Mouse (Mus musculus): ENCODE data around the gene Cdc42ep3. TPM values are rescaled to one million over a fixed set of nuclear protein-coding genes. Genes with fewer than 3 reads are reported as not detected.

Cdc42ep3 gene
- polyA plus RNA-seq (2016; fragmentation: Nextera tagmentation; extraction: Ambion mirVana), result 13.9 and 21.9 TPM in 2 replicates

- peak within 1 kb of the TSS; percentile 91 for H3K27ac ChIP-seq
- DNase-seq (ENCODE audit: low spot score), result peak; percentile 76
- H3K27me3 ChIP-seq (ENCODE audit: insufficient read depth, poor library complexity, severe bottlenecking), result peaks cover 60% of the 10 kb centered on the region
- WGBS, result under 1% methylated on average over 74 of the region's 74 CpGs
- H3K36me3 ChIP-seq, result no peaks in the 10 kb centered on the region
- no peaks in the 10 kb centered on the region for H3K9me3 ChIP-seq
- peak within 1 kb of the TSS; percentile 71 for H3K4me3 ChIP-seq
- peaks cover 39% of the 10 kb centered on the region for H3K4me1 ChIP-seq (replicated peaks)
Observed at GRCm38 (mm10) chr17:79354444-79355270, at the start of gene Cdc42ep3. Gene Cdc42ep3 (minus strand): TSS chr17:79355091.

- Histone ChIP-seq H3K36me3 (no peaks in the 10 kb centered on the region), H3K27ac (no peak overlapping the region), H3K9me3 (no peaks in the 10 kb centered on the region), H3K27me3 (ENCODE audit: insufficient read depth, poor library complexity, severe bottlenecking) (no peaks in the 10 kb centered on the region), H3K4me3 (no peak overlapping the region), H3K4me1 (replicated peaks) (no peaks in the 10 kb centered on the region)
- WGBS, result 74% methylated on average over 2 of the region's 2 CpGs
- DNase-seq (ENCODE audit: low spot score), result no peak
Observed at GRCm38 (mm10) chr17:79400356-79400755, 45.5 kb upstream of the Cdc42ep3 start.

GRCm38 (mm10) chr17:79398416-79398815 is 43.5 kb upstream of the Cdc42ep3 start:
- Histone ChIP-seq H3K36me3 (no peaks in the 10 kb centered on the region), H3K4me1 (replicated peaks) (no peaks in the 10 kb centered on the region), H3K9me3 (no peaks in the 10 kb centered on the region), H3K4me3 (no peak overlapping the region), H3K27me3 (ENCODE audit: insufficient read depth, poor library complexity, severe bottlenecking) (no peaks in the 10 kb centered on the region), H3K27ac (no peak overlapping the region)
- WGBS, result 66% methylated on average over 3 of the region's 3 CpGs
- no peak for DNase-seq (ENCODE audit: low spot score)

- DNase-seq (ENCODE audit: low spot score), result no peak
- H3K27ac ChIP-seq, result no peak overlapping the region
- no peaks in the 10 kb centered on the region for H3K4me1 ChIP-seq (replicated peaks)
- WGBS, result 83% methylated on average over 5 of the region's 5 CpGs
- H3K36me3 ChIP-seq, result no peaks in the 10 kb centered on the region
- no peak overlapping the region for H3K4me3 ChIP-seq
- no peaks in the 10 kb centered on the region for H3K27me3 ChIP-seq (ENCODE audit: insufficient read depth, poor library complexity, severe bottlenecking)
- H3K9me3 ChIP-seq, result no peaks in the 10 kb centered on the region
Observed at GRCm38 (mm10) chr17:79394799-79395198, 39.9 kb upstream of the Cdc42ep3 start.

GRCm38 (mm10) chr17:79393886-79394285 is 39.0 kb upstream of the Cdc42ep3 start:
- Histone ChIP-seq H3K36me3 (no peaks in the 10 kb centered on the region), H3K27me3 (ENCODE audit: insufficient read depth, poor library complexity, severe bottlenecking) (no peaks in the 10 kb centered on the region), H3K27ac (no peak overlapping the region), H3K4me1 (replicated peaks) (no peaks in the 10 kb centered on the region), H3K4me3 (no peak overlapping the region), H3K9me3 (no peaks in the 10 kb centered on the region)
- 86% methylated on average over 7 of the region's 7 CpGs for WGBS
- no peak for DNase-seq (ENCODE audit: low spot score)

- no peak overlapping the region for H3K4me3 ChIP-seq
- no peak overlapping the region for H3K27ac ChIP-seq
- no peaks in the 10 kb centered on the region for H3K36me3 ChIP-seq
- no peak for DNase-seq (ENCODE audit: low spot score)
- H3K27me3 ChIP-seq (ENCODE audit: insufficient read depth, poor library complexity, severe bottlenecking), result no peaks in the 10 kb centered on the region
- H3K9me3 ChIP-seq, result no peaks in the 10 kb centered on the region
- 79% methylated on average over 8 of the region's 8 CpGs for WGBS
- no peaks in the 10 kb centered on the region for H3K4me1 ChIP-seq (replicated peaks)
Observed at GRCm38 (mm10) chr17:79387465-79388066, 32.7 kb upstream of the Cdc42ep3 start.

GRCm38 (mm10) chr17:79381485-79381884 is 26.6 kb upstream of the Cdc42ep3 start:
- H3K27ac ChIP-seq, result no peak overlapping the region
- no peaks in the 10 kb centered on the region for H3K36me3 ChIP-seq
- no peaks in the 10 kb centered on the region for H3K9me3 ChIP-seq
- 70% methylated on average over 3 of the region's 3 CpGs for WGBS
- no peak overlapping the region for H3K4me3 ChIP-seq
- no peaks in the 10 kb centered on the region for H3K27me3 ChIP-seq (ENCODE audit: insufficient read depth, poor library complexity, severe bottlenecking)
- H3K4me1 ChIP-seq (replicated peaks), result no peaks in the 10 kb centered on the region
- DNase-seq (ENCODE audit: low spot score), result no peak

- 77% methylated on average over 5 of the region's 5 CpGs for WGBS
- H3K36me3 ChIP-seq, result no peaks in the 10 kb centered on the region
- H3K4me3 ChIP-seq, result no peak overlapping the region
- no peaks in the 10 kb centered on the region for H3K9me3 ChIP-seq
- H3K4me1 ChIP-seq (replicated peaks), result no peaks in the 10 kb centered on the region
- H3K27me3 ChIP-seq (ENCODE audit: insufficient read depth, poor library complexity, severe bottlenecking), result no peaks in the 10 kb centered on the region
- no peak for DNase-seq (ENCODE audit: low spot score)
- H3K27ac ChIP-seq, result no peak overlapping the region
Observed at GRCm38 (mm10) chr17:79379191-79379590, 24.3 kb upstream of the Cdc42ep3 start.

GRCm38 (mm10) chr17:79376434-79377210 is 21.7 kb upstream of the Cdc42ep3 start:
- H3K4me3 ChIP-seq, result no peak overlapping the region
- H3K9me3 ChIP-seq, result no peaks in the 10 kb centered on the region
- WGBS, result 64% methylated on average over 6 of the region's 6 CpGs
- H3K36me3 ChIP-seq, result no peaks in the 10 kb centered on the region
- no peaks in the 10 kb centered on the region for H3K27me3 ChIP-seq (ENCODE audit: insufficient read depth, poor library complexity, severe bottlenecking)
- no peak overlapping the region for H3K27ac ChIP-seq
- H3K4me1 ChIP-seq (replicated peaks), result no peaks in the 10 kb centered on the region
- DNase-seq (ENCODE audit: low spot score), result no peak

- no peak for DNase-seq (ENCODE audit: low spot score)
- 87% methylated on average over 5 of the region's 5 CpGs for WGBS
- Histone ChIP-seq H3K9me3 (no peaks in the 10 kb centered on the region), H3K36me3 (no peaks in the 10 kb centered on the region), H3K27me3 (ENCODE audit: insufficient read depth, poor library complexity, severe bottlenecking) (no peaks in the 10 kb centered on the region), H3K4me3 (no peak overlapping the region), H3K4me1 (replicated peaks) (no peaks in the 10 kb centered on the region), H3K27ac (no peak overlapping the region)
Observed at GRCm38 (mm10) chr17:79372973-79373372, 18.1 kb upstream of the Cdc42ep3 start.

- WGBS, result 42% methylated on average over 5 of the region's 5 CpGs
- no peaks in the 10 kb centered on the region for H3K36me3 ChIP-seq
Observed at GRCm38 (mm10) chr17:79364749-79365450, 10.0 kb upstream of the Cdc42ep3 start.

GRCm38 (mm10) chr17:79356071-79356601 is 1.2 kb upstream of the Cdc42ep3 start:
- 10% methylated on average over 24 of the region's 24 CpGs for WGBS
- Histone ChIP-seq H3K27ac (peak overlapping the region; percentile 91), H3K36me3 (no peaks in the 10 kb centered on the region), H3K9me3 (no peaks in the 10 kb centered on the region), H3K4me3 (peak overlapping the region; percentile 71), H3K27me3 (ENCODE audit: insufficient read depth, poor library complexity, severe bottlenecking) (peaks cover 54% of the 10 kb centered on the region), H3K4me1 (replicated peaks) (peaks cover 34% of the 10 kb centered on the region)
- DNase-seq (ENCODE audit: low spot score), result no peak

More at GRCm38 (mm10) chr17:79364749-79365450, 10.0 kb upstream of the Cdc42ep3 start:
- no peak overlapping the region for H3K4me3 ChIP-seq
- no peaks in the 10 kb centered on the region for H3K27me3 ChIP-seq (ENCODE audit: insufficient read depth, poor library complexity, severe bottlenecking)
- H3K9me3 ChIP-seq, result no peaks in the 10 kb centered on the region
- DNase-seq (ENCODE audit: low spot score), result no peak
- no peak overlapping the region for H3K27ac ChIP-seq
- H3K4me1 ChIP-seq (replicated peaks), result no peaks in the 10 kb centered on the region

Measured in hindbrain, embryonic 10.5 days (tissue).